Mouse (Mus musculus) spleen, adult 18-20 months (tissue): ENCODE results near the gene Gm14744.
"Not testable (repeated sequence)": the region's sequence is repeated elsewhere in the genome, so short reads cannot be mapped to it uniquely, and the experiment has no call there.

ENCODE experiments used
- DNase-seq, 2 experiments: peaks; one replicate each; pipeline ENCODE4 v3.0.0; 2022; ENCODE audit warnings: mixed read lengths in 2 of 2

Gm14744 gene

GRCm38 (mm10) chrX:77864458-77864857, at the start of gene Gm14744:
TSS of gene Gm14744 (plus strand) at chrX:77864758.
- not testable (repeated sequence) for DNase-seq

- DNase-seq, result no peak
Observed at GRCm38 (mm10) chrX:77853523-77853922, 11.0 kb upstream of the Gm14744 start, which contains the start of gene Pbsn. TSS of gene Pbsn (minus strand) at chrX:77853623.

- not testable (repeated sequence) for DNase-seq
Observed at GRCm38 (mm10) chrX:77880033-77880432, 15.5 kb downstream of the Gm14744 start.
